Mouse (Mus musculus): Measurements from ENCODE around the gene Dmd. TPM values are rescaled to one million over a fixed set of nuclear protein-coding genes. Genes with fewer than 3 reads are reported as not detected.
"Not testable (repeated sequence)": the region's sequence is repeated elsewhere in the genome, so short reads cannot be mapped to it uniquely, and the experiment has no call there.

Dmd gene
- polyA plus RNA-seq, 1 experiment from 2014 or later = 36.4 TPM

DNA sequence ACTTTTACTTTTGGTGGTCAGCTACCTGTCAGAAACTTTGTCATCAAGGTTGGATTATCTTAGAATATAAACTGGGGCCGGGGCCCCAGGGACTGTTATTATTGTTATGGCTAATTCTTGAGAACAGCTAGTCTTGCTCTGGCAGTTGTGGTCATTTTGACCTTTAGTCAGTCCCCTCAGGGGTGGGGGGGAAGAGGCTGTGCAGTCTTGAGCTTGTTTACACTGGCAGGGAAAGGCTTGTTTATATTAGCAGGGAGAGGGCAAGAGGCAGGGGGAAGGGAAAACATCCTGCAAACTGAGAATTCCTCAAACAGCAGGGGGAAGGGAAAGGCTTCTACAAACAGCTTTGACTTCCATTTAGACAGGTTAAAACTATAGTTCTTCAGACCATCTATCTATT is 726.3 kb downstream of the Dmd start:
- Histone ChIP-seq H3K27me3 (ENCODE audit: control insufficient read depth, insufficient read depth, low read length) (no peaks in the 10 kb centered on the region), H3K4me3 (ENCODE audit: low read depth, low read length) (no peak overlapping the region), H3K4me2 (replicated peaks; ENCODE audit: low read depth, low read length) (no peak overlapping the region), H3K27ac (ENCODE audit: low read length) (no peak overlapping the region), H3K9ac (replicated peaks; ENCODE audit: low read depth, low read length) (no peak overlapping the region), H3K36me3 (ENCODE audit: control insufficient read depth, insufficient read depth, low read length) (no peaks in the 10 kb centered on the region), H3K4me1 (ENCODE audit: control insufficient read depth, insufficient read depth, low read length) (no peaks in the 10 kb centered on the region), H3K9me3 (ENCODE audit: control insufficient read depth, low read depth, low read length) (no peaks in the 10 kb centered on the region)
- ATAC-seq (ENCODE audit: insufficient number of reproducible peaks, insufficient read depth, low FRiP score, low read depth) = no peak
- 47% methylated on average over 1 of the region's 1 CpGs for WGBS

- H3K4me2 ChIP-seq (replicated peaks; ENCODE audit: low read depth, low read length) = no peak overlapping the region
- H3K27ac ChIP-seq (ENCODE audit: low read length) = no peak overlapping the region
- H3K4me1 ChIP-seq (ENCODE audit: control insufficient read depth, insufficient read depth, low read length) = no peaks in the 10 kb centered on the region
- no peak overlapping the region for H3K4me3 ChIP-seq (ENCODE audit: low read depth, low read length)
- no peak overlapping the region for H3K9ac ChIP-seq (replicated peaks; ENCODE audit: low read depth, low read length)
- no peaks in the 10 kb centered on the region for H3K36me3 ChIP-seq (ENCODE audit: control insufficient read depth, insufficient read depth, low read length)
- H3K27me3 ChIP-seq (ENCODE audit: control insufficient read depth, insufficient read depth, low read length) = no peaks in the 10 kb centered on the region
- ATAC-seq (ENCODE audit: insufficient number of reproducible peaks, insufficient read depth, low FRiP score, low read depth) = no peak
- H3K9me3 ChIP-seq (ENCODE audit: control insufficient read depth, low read depth, low read length) = no peaks in the 10 kb centered on the region
Measured at GRCm38 (mm10) chrX:83686547-83686946, 737.9 kb downstream of the Dmd start.

- H3K4me1 ChIP-seq (ENCODE audit: control insufficient read depth, insufficient read depth, low read length) = no peaks in the 10 kb centered on the region
- no peak for ATAC-seq (ENCODE audit: insufficient number of reproducible peaks, insufficient read depth, low FRiP score, low read depth)
- 17% methylated on average over 1 of the region's 1 CpGs for WGBS
- H3K27me3 ChIP-seq (ENCODE audit: control insufficient read depth, insufficient read depth, low read length) = no peaks in the 10 kb centered on the region
- no peaks in the 10 kb centered on the region for H3K36me3 ChIP-seq (ENCODE audit: control insufficient read depth, insufficient read depth, low read length)
- no peak overlapping the region for H3K9ac ChIP-seq (replicated peaks; ENCODE audit: low read depth, low read length)
- no peaks in the 10 kb centered on the region for H3K9me3 ChIP-seq (ENCODE audit: control insufficient read depth, low read depth, low read length)
- no peak overlapping the region for H3K27ac ChIP-seq (ENCODE audit: low read length)
- no peak overlapping the region for H3K4me3 ChIP-seq (ENCODE audit: low read depth, low read length)
- no peak overlapping the region for H3K4me2 ChIP-seq (replicated peaks; ENCODE audit: low read depth, low read length)
Measured at GRCm38 (mm10) chrX:83740533-83740932, 791.9 kb downstream of the Dmd start.

DNA sequence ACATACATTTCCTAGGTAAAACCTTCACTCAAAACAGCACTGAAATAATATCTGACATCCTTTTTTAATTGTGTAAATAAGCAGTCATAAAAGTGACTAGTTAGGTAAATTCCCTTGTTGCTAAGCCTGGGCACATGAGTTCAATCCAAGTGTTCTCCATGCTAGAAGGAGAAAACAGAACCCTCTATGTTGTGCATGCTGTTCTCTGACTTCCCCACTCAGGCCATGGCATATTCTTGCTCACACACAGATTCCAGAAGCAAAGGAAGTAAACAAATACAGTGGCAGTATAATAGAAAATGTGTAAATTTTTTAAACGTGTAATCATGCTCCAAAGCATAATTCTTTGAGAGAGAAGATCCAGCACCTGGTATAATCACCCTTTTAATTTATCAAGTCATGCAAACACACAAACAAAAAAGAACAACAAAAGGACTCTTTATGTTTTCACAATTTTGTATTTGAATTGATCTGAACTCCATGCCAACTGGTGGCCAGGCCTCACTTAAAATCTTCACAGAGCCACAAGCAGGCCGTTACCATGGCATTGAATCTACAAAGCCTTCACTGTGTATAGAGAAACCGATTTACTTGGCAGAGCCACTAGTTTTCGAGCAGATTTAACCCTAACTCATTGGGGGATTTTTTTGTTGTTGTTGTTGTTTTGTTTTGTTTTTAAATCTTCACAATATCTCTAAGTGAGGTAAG is 797.8 kb downstream of the Dmd start:
- no peak for ATAC-seq (ENCODE audit: insufficient number of reproducible peaks, insufficient read depth, low FRiP score, low read depth)
- H3K9ac ChIP-seq (replicated peaks; ENCODE audit: low read depth, low read length) = no peak overlapping the region
- WGBS = 52% methylated on average over 4 of the region's 4 CpGs
- H3K4me2 ChIP-seq (replicated peaks; ENCODE audit: low read depth, low read length) = no peak overlapping the region
- H3K36me3 ChIP-seq (ENCODE audit: control insufficient read depth, insufficient read depth, low read length) = no peaks in the 10 kb centered on the region
- no peaks in the 10 kb centered on the region for H3K4me1 ChIP-seq (ENCODE audit: control insufficient read depth, insufficient read depth, low read length)
- no peak overlapping the region for H3K4me3 ChIP-seq (ENCODE audit: low read depth, low read length)
- no peaks in the 10 kb centered on the region for H3K27me3 ChIP-seq (ENCODE audit: control insufficient read depth, insufficient read depth, low read length)
- no peaks in the 10 kb centered on the region for H3K9me3 ChIP-seq (ENCODE audit: control insufficient read depth, low read depth, low read length)
- H3K27ac ChIP-seq (ENCODE audit: low read length) = no peak overlapping the region

DNA sequence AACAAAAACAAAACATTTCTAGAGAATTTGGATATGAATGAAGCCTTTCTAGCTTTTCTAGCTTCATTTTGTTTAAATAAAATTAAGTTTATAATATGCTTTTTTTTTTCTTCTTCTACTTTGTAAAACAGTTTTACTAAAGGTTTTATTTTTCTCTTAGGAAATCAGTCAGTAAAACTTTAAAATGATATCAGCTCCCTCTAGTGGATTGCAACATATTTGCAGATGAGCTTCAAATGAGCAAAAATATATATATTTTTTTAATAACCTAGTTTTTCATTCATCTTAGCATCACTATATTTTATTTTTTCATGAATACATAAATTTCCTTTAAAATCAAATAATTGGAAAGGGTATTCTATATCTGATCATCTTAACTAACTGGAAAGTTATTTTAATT is 838.7 kb downstream of the Dmd start:
- Histone ChIP-seq H3K9ac (replicated peaks; ENCODE audit: low read depth, low read length) (no peak overlapping the region), H3K4me1 (ENCODE audit: control insufficient read depth, insufficient read depth, low read length) (no peaks in the 10 kb centered on the region), H3K27me3 (ENCODE audit: control insufficient read depth, insufficient read depth, low read length) (no peaks in the 10 kb centered on the region), H3K4me3 (ENCODE audit: low read depth, low read length) (no peak overlapping the region), H3K36me3 (ENCODE audit: control insufficient read depth, insufficient read depth, low read length) (no peaks in the 10 kb centered on the region), H3K9me3 (ENCODE audit: control insufficient read depth, low read depth, low read length) (no peaks in the 10 kb centered on the region), H3K27ac (ENCODE audit: low read length) (no peak overlapping the region), H3K4me2 (replicated peaks; ENCODE audit: low read depth, low read length) (no peak overlapping the region)
- no peak for ATAC-seq (ENCODE audit: insufficient number of reproducible peaks, insufficient read depth, low FRiP score, low read depth)

DNA sequence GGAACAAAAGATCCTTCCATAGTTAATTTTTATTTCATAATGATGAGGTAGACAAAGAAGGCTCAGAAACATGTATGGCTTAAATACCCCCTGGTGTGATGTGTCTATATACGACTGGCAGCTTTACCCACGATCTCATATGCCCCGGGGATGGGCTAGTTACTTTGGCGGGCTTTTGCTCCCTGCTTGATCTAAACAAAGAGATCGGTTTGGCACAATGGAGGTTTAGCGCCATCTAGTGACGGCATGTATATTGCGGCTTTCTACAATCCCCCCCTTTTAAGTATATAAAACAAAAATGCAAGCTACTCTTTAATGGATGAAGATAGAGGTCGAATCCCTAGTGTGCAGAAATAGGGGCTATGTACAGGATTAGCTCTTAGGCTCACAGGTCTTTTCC is 918.8 kb downstream of the Dmd start:
- not testable (repeated sequence) for H3K4me1 ChIP-seq (ENCODE audit: control insufficient read depth, insufficient read depth, low read length); H3K36me3 ChIP-seq (ENCODE audit: control insufficient read depth, insufficient read depth, low read length); ATAC-seq (ENCODE audit: insufficient number of reproducible peaks, insufficient read depth, low FRiP score, low read depth); H3K4me2 ChIP-seq (replicated peaks; ENCODE audit: low read depth, low read length); H3K27me3 ChIP-seq (ENCODE audit: control insufficient read depth, insufficient read depth, low read length); H3K4me3 ChIP-seq (ENCODE audit: low read depth, low read length); H3K9me3 ChIP-seq (ENCODE audit: control insufficient read depth, low read depth, low read length); H3K9ac ChIP-seq (replicated peaks; ENCODE audit: low read depth, low read length); H3K27ac ChIP-seq (ENCODE audit: low read length)
- WGBS = 47% methylated on average over 9 of the region's 9 CpGs

DNA sequence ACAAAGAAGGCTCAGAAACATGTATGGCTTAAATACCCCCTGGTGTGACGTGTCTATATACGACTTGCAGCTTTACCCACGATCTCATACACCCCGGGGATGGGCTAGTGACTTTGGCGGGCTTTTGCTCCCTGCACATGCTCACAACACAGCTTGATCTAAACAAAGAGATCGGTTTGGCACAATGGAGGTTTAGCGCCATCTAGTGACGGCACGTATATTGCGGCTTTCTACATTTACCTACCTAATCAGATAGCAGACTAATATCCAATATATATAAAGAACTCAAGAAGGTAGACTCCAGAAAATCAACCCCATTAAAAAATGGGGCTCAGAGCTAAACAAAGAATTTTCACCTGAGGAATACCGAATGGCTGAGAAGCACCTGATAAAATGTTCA is 926.7 kb downstream of the Dmd start:
- not testable (repeated sequence) for H3K27me3 ChIP-seq (ENCODE audit: control insufficient read depth, insufficient read depth, low read length); H3K4me2 ChIP-seq (replicated peaks; ENCODE audit: low read depth, low read length); H3K4me3 ChIP-seq (ENCODE audit: low read depth, low read length); H3K9ac ChIP-seq (replicated peaks; ENCODE audit: low read depth, low read length); H3K4me1 ChIP-seq (ENCODE audit: control insufficient read depth, insufficient read depth, low read length); H3K9me3 ChIP-seq (ENCODE audit: control insufficient read depth, low read depth, low read length); H3K27ac ChIP-seq (ENCODE audit: low read length); H3K36me3 ChIP-seq (ENCODE audit: control insufficient read depth, insufficient read depth, low read length); ATAC-seq (ENCODE audit: insufficient number of reproducible peaks, insufficient read depth, low FRiP score, low read depth)
- WGBS = 87% methylated on average over 11 of the region's 11 CpGs

GRCm38 (mm10) chrX:83975895-83976294 is 1027.2 kb downstream of the Dmd start:
- Histone ChIP-seq H3K4me2 (replicated peaks; ENCODE audit: low read depth, low read length) (no peak overlapping the region), H3K4me3 (ENCODE audit: low read depth, low read length) (no peak overlapping the region), H3K9ac (replicated peaks; ENCODE audit: low read depth, low read length) (no peak overlapping the region), H3K4me1 (ENCODE audit: control insufficient read depth, insufficient read depth, low read length) (no peaks in the 10 kb centered on the region), H3K27me3 (ENCODE audit: control insufficient read depth, insufficient read depth, low read length) (no peaks in the 10 kb centered on the region), H3K9me3 (ENCODE audit: control insufficient read depth, low read depth, low read length) (no peaks in the 10 kb centered on the region), H3K36me3 (ENCODE audit: control insufficient read depth, insufficient read depth, low read length) (no peaks in the 10 kb centered on the region), H3K27ac (ENCODE audit: low read length) (no peak overlapping the region)
- no peak for ATAC-seq (ENCODE audit: insufficient number of reproducible peaks, insufficient read depth, low FRiP score, low read depth)
- WGBS = 54% methylated on average over 1 of the region's 1 CpGs

DNA sequence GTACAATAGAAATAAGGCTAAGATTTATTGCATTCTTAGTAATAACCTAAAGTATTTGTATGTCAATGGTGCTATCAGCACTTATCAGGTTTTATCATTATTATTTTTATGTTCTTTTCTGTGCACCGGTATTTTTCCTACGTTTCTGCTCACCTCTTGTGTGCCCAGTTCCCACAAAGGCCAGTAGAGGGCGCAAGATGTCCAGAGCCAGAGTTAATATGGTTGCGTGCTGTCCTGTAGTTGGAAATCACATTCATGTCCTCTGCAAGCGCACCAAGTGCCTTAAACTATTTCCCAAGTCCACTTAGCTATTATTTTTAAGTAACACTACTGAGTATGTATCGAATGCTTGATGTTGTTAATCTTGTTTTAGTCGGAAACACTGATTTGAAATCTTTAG is 1052.6 kb downstream of the Dmd start:
- Histone ChIP-seq H3K9me3 (ENCODE audit: control insufficient read depth, low read depth, low read length) (no peaks in the 10 kb centered on the region), H3K4me3 (ENCODE audit: low read depth, low read length) (no peak overlapping the region), H3K36me3 (ENCODE audit: control insufficient read depth, insufficient read depth, low read length) (no peaks in the 10 kb centered on the region), H3K4me2 (replicated peaks; ENCODE audit: low read depth, low read length) (no peak overlapping the region), H3K27ac (ENCODE audit: low read length) (no peak overlapping the region), H3K27me3 (ENCODE audit: control insufficient read depth, insufficient read depth, low read length) (no peaks in the 10 kb centered on the region), H3K4me1 (ENCODE audit: control insufficient read depth, insufficient read depth, low read length) (no peaks in the 10 kb centered on the region), H3K9ac (replicated peaks; ENCODE audit: low read depth, low read length) (no peak overlapping the region)
- ATAC-seq (ENCODE audit: insufficient number of reproducible peaks, insufficient read depth, low FRiP score, low read depth) = no peak
- 38% methylated on average over 7 of the region's 7 CpGs for WGBS
